Mouse (Mus musculus): ENCODE results near the gene Fgf8. TPM values are rescaled to one million over a fixed set of nuclear protein-coding genes. Genes with fewer than 3 reads are reported as not detected.

Gene Fgf8
- not detected for polyA plus RNA-seq (2014; fragmentation: Illumina TruSeq; extraction: RNeasy Lipid Tissue Mini Kit (QIAGEN cat#74804); ENCODE audit: low read depth, low replicate concordance)

GRCm38 (mm10) chr19:45742218-45742983 is at the start of gene Fgf8:
Gene Fgf8, minus strand, starts transcription at chr19:45742915.

GRCm38 (mm10) chr19:45783181-45783932 is 40.6 kb upstream of the Fgf8 start, which contains the start of gene Mgea5:
Gene Mgea5, minus strand, starts transcription at chr19:45783837.

GRCm38 (mm10) chr19:45749243-45750043 is 6.7 kb upstream of the Fgf8 start, which contains the start of gene Npm3:
Gene Npm3, minus strand, starts transcription at chr19:45749591.

Other genes starting within 250 kb of the Fgf8 start
- gene Poll, start 182.4 kb downstream of the Fgf8 start, polyA plus RNA-seq (2014; fragmentation: Illumina TruSeq; extraction: RNeasy Lipid Tissue Mini Kit (QIAGEN cat#74804); ENCODE audit: low read depth, low replicate concordance), result 12.2 TPM
- 22.7 TPM for gene Gm17018, start 182.3 kb downstream of the Fgf8 start, polyA plus RNA-seq (2014; fragmentation: Illumina TruSeq; extraction: RNeasy Lipid Tissue Mini Kit (QIAGEN cat#74804); ENCODE audit: low read depth, low replicate concordance)
- 36.8 TPM for gene Fbxw4, start 82.6 kb downstream of the Fgf8 start, polyA plus RNA-seq (2014; fragmentation: Illumina TruSeq; extraction: RNeasy Lipid Tissue Mini Kit (QIAGEN cat#74804); ENCODE audit: low read depth, low replicate concordance)
- gene Npm3, start 6.7 kb upstream of the Fgf8 start, polyA plus RNA-seq (2014; fragmentation: Illumina TruSeq; extraction: RNeasy Lipid Tissue Mini Kit (QIAGEN cat#74804); ENCODE audit: low read depth, low replicate concordance), result 54.3 TPM
- 62.6 TPM for gene Mgea5, start 40.9 kb upstream of the Fgf8 start, polyA plus RNA-seq (2014; fragmentation: Illumina TruSeq; extraction: RNeasy Lipid Tissue Mini Kit (QIAGEN cat#74804); ENCODE audit: low read depth, low replicate concordance)
- 1.4 TPM for gene Kcnip2, start 73.1 kb upstream of the Fgf8 start, polyA plus RNA-seq (2014; fragmentation: Illumina TruSeq; extraction: RNeasy Lipid Tissue Mini Kit (QIAGEN cat#74804); ENCODE audit: low read depth, low replicate concordance)

Measured in adipose tissue, adult 10 weeks (tissue).